Mouse (Mus musculus) cerebellum, adult 2 months (tissue): Measurements from ENCODE around the gene Antxr2.

Experiments
- CTCF ChIP-seq: fragments of 200-500 bp; IDR thresholded peaks from 2 replicates; pipeline ENCODE4 v1.5.1; 2011; ENCODE audit warnings: low read depth, mild to moderate bottlenecking, control low read depth, low read length, moderate library complexity, borderline replicate concordance; ENCODE audit not compliant: insufficient read depth
- POLR2A ChIP-seq: fragments of 200-500 bp; IDR thresholded peaks from 2 replicates; pipeline ENCODE4 v1.6.1; 2011; ENCODE audit warnings: low read length, control low read depth, borderline replicate concordance; ENCODE audit not compliant: insufficient read depth

DNA sequence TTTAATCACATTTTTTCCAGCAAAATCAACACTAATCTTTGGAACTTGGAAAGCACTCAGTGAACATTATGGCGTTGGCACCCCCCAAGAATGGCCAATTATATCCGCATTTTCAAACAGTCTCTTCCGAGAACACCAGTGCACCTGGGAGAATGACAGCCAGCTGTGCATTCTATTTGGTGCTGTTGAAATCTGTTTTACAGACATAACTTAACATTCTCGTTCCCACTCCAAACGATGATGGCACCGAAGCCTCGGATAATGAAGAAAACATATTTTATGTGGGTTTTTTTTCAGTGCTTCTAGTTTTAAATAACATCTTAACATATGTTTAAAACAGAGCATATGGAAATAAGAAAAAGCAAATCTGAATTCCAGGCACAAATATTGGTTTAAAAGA, 129.7 kb downstream of the Antxr2 start:
- TF ChIP-seq CTCF = no peak
- no peak for TF ChIP-seq POLR2A
